15 mouse cellular contexts compared by ENCODE assay signal in genomic region chr9:6645321-6645720, GRCm38 (mm10).
"Had no signal": no experiment of that assay in that cellular context is flagged by ENCODE, and none has a peak within 500 bp of the region (broad histone marks: within the 10 kb centered on the region; RNA-seq: fewer than 3 reads in every experiment).

No protein-coding gene starts in this region.

- DNase-seq: kidney, adult 2 months; kidney, postnatal 10 days; kidney, postnatal 36 days; layer of hippocampus, postnatal 36 days; liver, embryonic 13.5 days; lung, adult 2 months; right cerebral cortex, postnatal 4 days; thymus, postnatal 25 days had no signal

- H3K27me3 ChIP-seq: liver, embryonic 13.5 days; midbrain, embryonic 12.5 days; midbrain, embryonic 15.5 days; neural tube, embryonic 12.5 days; neural tube, embryonic 15.5 days; stomach, embryonic 15.5 days had no signal

- H3K4me3 ChIP-seq: left cerebral cortex, adult 2 months; liver, embryonic 13.5 days; midbrain, embryonic 12.5 days; midbrain, embryonic 15.5 days; neural tube, embryonic 12.5 days; neural tube, embryonic 15.5 days; stomach, embryonic 15.5 days had no signal

- H3K9ac ChIP-seq: liver, embryonic 13.5 days; midbrain, embryonic 12.5 days; midbrain, embryonic 15.5 days; neural tube, embryonic 12.5 days; neural tube, embryonic 15.5 days; stomach, embryonic 15.5 days had no signal

- H3K4me2 ChIP-seq: liver, embryonic 13.5 days; midbrain, embryonic 12.5 days; midbrain, embryonic 15.5 days; neural tube, embryonic 12.5 days; neural tube, embryonic 15.5 days; stomach, embryonic 15.5 days had no signal

- H3K27ac ChIP-seq: left cerebral cortex, adult 2 months; liver, embryonic 13.5 days; macrophage; midbrain, embryonic 12.5 days; midbrain, embryonic 15.5 days; neural tube, embryonic 12.5 days; neural tube, embryonic 15.5 days; stomach, embryonic 15.5 days had no signal

- H3K9me3 ChIP-seq: liver, embryonic 13.5 days; midbrain, embryonic 12.5 days; midbrain, embryonic 15.5 days; neural tube, embryonic 12.5 days; neural tube, embryonic 15.5 days; stomach, embryonic 15.5 days had no signal

- H3K36me3 ChIP-seq: liver, embryonic 13.5 days; midbrain, embryonic 12.5 days; midbrain, embryonic 15.5 days; neural tube, embryonic 12.5 days; neural tube, embryonic 15.5 days; stomach, embryonic 15.5 days had no signal

- H3K4me1 ChIP-seq: liver, embryonic 13.5 days; midbrain, embryonic 12.5 days; midbrain, embryonic 15.5 days; neural tube, embryonic 12.5 days; neural tube, embryonic 15.5 days; stomach, embryonic 15.5 days had no signal

- ATAC-seq: midbrain, embryonic 15.5 days had no signal
